Mouse (Mus musculus) gonadal fat pad, adult 2 months (tissue): Measurements from ENCODE around the gene Cel. TPM values are rescaled to one million over a fixed set of nuclear protein-coding genes. Genes with fewer than 3 reads are reported as not detected.

ENCODE experiments used
- DNase-seq: peaks from one replicate; pipeline ENCODE4 v3.0.0-alpha.2; 2012; ENCODE audit warnings: low read depth
- polyA plus RNA-seq: library from polyadenylated mRNA; depleted of rRNA; stranded (reverse); fragments of >200 nt; gene quantifications from 2 replicates; pipeline ENCODE4 v1.2.3, GENCODE M21; 2012

Cel gene
- polyA plus RNA-seq, 1 experiment: 1.6 TPM

DNA sequence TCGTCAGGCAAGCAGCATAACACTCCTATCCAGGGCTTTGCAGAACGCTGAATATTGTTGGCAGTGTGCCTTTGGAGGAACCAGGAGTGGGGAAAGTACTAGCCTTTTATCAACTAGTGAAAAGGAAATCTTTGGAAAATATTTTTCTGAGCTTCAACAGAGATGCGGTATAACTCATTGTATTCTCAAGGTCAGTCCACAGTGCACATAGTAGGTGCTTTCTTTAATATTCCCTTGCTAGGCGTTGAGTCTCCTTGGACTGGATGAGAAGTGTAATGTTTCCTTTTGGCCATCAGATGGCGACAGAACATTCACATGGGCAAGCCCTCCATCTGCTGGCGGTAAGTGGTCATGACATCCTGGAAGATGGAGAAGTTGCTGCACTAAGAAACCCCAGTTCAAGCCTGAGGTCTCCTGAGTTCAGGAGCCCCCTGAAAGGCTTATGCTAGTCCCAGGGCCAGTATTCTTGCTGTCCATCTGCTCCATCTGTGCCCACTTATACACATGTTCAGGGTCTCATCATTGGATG lies 21.9 kb upstream of the Cel start:
- peak; percentile 22 for DNase-seq

DNA sequence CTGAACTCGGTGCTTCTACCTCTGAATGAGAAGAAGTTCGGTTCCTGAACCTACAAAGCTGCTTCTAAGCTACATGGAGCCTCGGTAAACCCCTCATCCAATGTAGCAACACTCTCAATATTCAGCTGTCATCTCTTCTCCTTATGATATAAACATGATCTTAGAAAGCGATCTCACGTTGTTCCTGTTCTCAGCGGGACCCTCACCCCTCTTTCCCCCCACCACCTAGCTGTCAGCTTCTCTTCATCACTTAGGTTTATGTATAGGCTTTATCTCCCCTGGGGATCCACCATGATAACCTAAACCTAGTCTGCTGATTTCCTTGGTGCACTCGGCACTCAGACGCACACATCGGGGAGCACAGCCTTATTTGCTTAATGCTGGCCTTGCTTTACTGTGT lies 20.4 kb upstream of the Cel start, which contains the start of gene Gtf3c5:
Gene Gtf3c5, minus strand, starts transcription at position 101 of the 400 bp plus-strand sequence.
- DNase-seq: no peak

DNA sequence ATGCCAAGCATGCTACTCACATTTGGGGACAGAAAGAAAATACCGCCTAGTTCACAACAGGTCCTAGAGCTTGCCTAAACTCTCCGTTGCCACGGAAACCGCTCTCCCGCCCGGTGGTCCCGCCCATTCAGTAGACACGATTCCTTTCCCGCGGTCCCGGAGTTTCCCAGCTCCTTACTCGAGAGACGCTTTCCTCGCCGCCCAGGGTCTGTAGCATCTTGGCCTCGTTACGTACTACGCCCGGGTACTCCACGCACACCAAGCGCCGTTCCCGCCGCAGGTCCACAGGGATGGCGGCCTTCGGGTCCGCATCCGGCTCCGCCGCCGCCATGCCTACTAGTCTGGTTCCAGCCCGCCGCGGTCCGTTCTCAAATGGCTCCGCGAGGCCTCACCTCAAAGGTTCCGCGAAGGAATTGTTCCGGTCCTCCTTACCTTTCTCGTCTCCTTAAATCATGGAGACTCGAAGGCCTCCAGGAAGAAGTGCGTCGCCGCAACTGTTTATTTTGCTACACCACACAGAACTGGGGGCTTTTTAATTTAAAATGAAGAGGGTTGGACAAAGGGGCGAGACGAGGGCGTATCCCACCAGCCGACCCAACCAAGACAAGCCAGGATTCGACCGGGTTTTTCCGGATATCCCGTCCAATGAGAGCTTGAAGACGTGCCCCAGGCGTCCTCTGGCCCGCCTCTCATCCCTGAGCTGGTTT lies 19.6 kb upstream of the Cel start:
- DNase-seq: peak; percentile 40

DNA sequence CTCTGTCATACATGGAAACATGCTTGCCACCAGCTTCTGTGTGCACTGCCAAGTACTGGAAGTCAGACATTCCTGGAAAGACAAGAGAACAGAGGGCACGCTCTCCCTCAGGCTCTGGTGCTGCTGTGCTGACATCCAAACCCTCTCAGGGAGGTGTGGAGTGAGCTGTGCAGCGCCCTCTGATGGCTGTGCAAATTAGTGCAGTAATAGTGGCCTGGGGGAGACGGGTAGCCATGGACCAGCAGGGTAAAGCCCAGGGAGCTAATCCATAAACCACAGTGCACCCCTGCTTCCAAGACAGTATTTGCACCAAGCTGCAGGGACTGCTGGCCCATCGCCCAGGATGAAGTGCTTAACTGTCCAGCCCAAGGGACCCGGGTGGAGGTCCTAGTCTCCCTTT lies 14.8 kb upstream of the Cel start:
- no peak for DNase-seq

DNA sequence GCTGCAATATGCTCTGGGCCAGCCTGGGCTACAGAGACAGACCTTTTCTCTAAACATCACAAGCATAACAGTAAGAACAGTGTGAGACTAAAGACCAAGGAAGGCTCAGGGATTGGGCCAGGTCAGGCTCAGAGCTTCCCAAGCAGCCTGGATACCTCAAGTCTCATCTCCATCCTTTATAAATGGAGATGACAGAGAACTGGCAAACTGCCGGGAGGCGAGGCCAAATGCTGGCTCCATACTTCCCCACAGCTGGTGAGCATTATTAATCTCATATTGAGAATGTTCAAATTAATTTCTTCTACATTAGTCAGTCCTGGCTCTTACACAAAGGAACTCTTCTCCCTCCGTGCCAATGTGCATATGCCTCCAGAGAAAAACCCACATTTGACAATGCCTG lies 13.6 kb upstream of the Cel start:
- no peak for DNase-seq

DNA sequence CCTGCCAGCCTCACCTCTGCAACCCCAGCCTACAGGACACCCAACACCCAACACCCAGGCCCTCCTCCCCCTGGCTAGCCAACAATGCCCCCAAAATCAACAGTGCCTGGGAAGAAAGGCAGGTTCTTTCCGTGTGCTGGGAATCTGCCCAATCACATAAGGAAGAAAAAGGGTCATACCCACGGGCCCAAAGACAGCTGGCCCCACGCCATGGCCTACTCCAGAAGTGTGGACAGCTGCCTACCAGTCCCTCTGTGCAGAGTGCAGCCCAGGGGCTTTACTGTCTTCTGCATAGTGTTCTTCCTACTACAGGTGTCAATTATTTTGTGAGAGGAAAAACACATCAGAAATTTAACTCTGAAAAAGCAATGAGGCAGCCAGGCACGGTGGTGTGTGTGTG lies 12.1 kb upstream of the Cel start:
- DNase-seq: no peak

DNA sequence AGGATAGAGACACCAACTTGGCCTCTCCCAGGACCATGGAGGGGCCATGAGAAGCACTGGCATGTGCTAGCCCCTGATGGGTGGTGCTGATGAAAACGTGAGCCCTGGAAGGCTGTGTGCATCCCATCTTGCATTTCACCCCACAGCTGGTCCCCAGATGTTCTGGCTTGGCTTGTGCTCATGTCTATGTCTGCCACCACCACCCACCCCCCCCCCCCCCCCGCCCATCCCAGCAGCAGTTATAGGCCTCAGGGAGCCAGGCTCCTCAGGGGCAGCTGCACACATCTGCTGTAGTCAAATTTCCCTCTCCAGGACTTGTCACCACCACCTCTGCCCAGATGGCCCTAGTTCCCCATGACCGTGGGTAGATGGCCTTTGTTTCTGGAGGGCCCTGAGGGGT lies 6.7 kb upstream of the Cel start:
- DNase-seq: no peak

DNA sequence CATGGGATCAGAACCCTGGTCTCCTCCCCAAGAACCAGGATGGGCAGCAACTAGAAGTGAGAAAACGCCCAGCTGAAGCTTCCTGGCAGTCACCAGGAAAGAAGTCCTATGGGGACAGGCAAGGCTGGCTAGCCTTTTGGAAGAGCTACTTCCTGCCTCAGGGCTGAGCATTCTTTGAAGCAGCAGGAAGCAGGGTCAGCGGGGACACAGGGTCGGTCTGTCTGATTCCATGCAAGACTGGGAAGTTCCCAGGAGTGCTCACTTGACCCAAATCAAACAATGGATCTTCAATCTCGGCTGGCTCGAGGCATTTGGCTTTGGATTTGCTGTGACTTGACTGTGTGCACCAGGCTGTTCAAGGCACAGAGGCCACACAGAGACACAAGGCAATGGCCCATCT lies 3.3 kb upstream of the Cel start:
- DNase-seq: no peak

DNA sequence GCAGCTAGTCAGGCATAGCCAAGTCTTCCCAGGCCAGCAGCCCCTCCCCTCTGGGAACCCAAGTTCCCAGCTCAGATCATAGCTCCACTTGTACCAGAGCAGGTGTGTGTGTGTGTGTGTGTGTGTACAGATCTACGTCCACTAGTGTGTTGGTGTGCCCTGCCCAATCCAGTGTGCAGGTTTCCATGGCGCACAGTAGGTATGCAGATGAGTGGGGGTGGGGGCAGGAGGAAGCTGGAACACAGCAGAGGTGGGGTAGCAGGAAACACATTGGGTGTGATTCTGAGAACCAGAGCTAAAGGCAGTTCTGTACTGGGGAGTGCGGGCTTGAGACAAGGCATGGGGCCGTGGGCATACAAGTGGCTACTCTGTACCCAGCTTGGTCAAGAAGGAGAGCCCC lies 1.2 kb upstream of the Cel start:
- DNase-seq: no peak

DNA sequence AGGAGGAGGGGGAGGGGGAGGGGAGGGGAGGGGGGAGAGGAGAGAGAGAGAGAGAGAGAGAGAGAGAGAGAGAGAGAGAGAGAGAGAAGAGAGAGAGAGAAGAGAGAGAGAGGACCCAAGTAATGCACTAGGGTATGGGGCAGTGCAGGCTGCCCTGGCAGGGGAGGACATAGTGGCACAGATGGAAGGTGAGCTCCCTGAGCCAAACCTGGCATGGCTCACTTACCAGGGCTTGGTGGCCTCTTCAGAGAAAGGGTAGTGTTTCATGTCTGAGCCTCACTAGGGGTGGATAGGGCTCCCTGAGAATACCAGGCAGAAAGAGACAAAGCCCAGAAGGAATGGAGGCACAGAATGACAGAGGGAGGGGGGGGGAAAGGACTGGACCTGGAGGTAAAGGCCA lies 627 bp upstream of the Cel start:
- DNase-seq: no peak

DNA sequence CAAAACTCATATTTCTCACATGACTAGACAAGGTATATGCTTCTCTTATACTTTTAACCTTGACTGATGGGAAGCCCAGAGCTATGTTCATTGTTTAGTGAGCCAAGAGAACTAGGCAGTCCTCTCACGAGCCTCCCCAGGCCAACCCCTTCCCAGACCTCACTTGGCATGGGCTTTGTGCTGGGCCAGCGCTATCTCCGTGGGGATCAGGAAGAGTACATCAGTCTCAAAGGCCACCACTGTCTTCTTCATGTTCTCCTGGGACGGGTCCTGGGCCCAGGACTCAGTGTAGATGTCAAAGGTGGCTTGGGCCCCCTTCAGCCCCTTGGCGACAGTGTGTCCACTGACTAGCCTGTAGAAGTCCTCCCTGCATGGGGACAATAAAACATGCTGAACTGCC lies 5.8 kb downstream of the Cel start:
- no peak for DNase-seq

DNA sequence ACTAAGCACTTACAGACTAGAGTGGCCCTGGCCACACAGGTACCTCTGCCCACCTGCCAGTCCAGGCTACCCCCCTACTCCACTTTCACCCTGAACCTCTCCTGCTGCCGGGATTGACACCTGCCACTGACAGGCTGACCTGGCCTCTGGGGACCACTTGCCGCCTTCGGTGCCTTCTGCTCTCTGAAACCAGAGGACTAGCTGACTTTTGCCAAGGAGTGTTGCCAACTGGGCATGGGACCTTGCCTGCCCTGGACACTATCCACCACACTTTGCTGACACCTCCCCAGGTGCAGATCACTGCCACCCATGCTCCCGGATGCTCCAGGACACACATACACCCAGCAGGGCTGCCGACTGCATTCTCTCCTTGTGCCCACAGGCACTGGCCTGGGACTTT lies 10.9 kb downstream of the Cel start:
- DNase-seq: no peak

DNA sequence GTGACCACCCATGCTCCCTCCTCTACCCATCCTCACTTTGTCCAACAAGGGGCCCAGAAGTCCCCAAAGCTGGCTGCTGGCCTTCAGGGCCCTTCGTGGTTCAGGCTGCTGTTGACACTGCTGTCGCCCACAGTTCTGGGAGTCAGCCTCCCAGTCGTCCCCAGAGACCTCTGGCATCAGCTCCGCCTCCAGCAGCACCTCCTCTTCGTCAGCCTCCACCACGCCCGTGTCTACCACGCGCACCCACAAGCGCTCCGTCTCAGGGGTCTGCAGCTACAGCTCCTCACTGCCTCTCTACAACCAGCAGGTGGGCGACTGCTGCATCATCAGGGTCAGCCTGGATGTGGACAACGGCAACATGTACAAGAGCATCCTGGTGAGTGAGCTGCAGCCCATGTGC lies 14.0 kb downstream of the Cel start:
- no peak for DNase-seq

DNA sequence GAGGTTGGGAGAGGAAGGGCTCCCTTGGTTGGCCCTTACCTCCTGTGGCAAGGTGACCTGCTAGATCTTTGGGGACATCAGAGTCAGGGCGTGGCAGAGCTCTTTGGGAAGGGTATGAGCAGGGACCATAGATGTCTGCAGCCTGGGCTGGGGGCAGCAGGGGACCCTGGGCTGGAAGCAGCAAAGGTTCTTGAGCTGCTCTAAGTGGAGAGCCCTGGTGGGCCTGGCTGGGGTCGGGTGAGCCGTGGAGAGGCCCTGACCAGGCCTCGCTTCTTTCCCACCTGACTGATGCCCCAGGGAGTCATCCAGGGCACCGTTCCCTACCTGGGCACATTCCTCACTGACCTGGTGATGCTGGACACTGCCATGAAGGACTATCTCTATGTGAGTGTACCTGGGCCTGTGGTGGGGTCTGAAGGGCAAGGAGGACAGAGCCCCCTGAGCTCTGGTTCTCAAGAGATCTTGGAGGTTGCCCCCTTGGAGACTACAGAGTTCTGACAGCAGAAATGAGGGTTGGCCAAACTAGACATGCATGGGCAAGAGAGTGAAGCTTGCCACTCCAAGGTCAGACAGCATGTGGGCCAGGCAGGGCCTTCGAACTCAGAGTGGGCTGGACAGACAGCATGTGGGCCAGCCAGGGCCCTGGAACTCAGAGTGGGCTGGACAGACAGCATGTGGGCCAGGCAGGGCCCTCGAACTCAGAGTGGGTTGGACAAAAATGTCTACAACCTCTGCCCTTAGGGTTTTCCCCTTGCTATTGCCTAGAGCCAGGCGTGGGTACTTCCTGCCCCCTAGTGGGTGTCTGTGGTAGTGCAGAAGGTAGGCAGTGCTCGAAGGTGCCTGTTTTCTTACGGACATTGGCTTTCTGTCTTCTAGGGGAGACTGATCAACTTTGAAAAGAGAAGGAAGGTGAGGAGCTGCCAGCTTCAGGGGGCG lies 15.7 kb downstream of the Cel start:
- no peak for DNase-seq

DNA sequence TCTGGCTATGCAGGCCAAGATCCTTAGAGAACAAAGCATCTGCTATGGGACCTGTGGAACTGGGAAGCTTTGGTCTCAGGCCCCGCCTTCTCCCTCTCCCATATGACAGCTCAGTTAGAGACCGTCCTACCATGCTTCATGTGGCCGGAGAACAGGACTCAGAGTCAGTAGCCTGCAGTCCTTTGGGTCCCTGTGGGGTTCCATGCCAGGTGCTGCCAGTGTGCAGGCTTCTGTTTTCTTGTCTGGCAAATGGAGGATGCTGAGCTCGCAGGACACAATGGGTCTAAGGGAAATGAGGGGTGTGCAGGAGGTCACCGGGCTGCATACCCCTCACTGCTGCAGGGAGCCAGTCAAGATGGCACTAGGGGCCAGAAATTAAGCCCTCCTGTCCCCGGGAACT lies 16.6 kb downstream of the Cel start:
- DNase-seq: no peak

DNA sequence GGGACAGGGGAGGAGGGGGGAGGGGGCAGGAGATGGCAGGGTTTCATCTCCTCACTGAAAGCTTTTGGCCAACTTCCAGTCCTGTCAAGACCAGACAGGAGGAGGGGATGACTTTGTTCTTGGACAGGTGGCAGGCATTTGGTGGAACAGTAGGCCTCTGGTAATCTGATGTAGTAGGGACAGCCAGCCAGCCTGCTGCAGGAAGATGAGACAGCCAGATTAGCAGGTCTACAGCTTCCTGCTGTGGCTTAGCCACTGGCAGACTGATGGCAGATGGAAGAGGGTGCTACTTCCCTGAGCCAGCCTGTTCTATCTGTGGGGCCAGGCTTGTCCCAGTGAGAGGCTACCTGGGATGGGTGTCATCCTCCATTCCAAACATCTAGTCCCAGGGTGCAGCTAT lies 17.2 kb downstream of the Cel start:
- DNase-seq: no peak

DNA sequence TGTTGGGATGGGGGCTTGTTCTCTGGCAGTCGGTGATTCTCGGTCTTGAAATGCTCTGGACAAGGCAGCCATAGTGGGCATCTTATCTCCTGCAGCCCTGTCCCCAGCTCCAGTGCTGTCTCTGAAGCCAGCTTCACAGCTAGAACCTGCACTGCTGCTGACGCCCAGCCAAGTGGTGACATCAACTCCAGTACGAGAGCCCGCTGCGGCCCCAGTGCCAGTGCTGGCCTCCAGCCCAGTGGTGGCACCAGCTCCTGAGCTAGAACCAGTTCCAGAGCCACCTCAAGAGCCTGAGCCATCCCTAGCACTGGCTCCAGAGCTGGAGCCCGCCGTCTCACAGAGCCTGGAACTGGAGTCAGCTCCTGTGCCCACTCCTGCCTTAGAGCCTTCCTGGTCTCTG lies 19.3 kb downstream of the Cel start:
- DNase-seq: no peak

DNA sequence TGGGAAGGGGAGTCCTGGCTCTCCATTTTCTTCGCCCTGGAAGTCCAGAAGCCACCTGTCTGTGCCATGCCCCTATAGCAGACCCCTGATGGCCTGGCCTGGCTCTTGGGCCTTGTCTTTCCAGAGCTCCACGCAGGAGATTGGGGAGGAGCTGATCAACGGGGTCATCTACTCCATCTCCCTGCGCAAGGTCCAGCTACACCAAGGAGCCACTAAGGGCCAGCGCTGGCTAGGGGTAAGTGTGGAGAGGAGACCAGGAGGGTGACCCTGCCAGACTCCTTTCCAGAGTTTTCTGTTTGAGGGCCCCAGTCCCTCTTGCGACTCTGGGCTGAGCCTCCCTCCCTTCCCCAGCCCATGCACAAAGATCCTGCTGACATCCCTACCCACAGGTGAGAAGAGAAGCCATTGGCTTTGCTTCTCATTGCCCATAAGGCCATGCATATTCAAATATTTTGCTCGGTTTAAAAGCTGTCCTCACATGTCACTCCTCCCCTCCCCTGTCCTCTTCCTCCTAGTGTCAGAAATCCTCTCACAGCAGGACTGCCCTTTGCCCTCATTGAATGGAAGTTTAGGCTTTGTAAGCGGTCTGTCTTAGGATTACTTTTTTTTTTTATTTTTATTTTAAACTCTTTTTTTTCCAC lies 22.5 kb downstream of the Cel start:
- no peak for DNase-seq

DNA sequence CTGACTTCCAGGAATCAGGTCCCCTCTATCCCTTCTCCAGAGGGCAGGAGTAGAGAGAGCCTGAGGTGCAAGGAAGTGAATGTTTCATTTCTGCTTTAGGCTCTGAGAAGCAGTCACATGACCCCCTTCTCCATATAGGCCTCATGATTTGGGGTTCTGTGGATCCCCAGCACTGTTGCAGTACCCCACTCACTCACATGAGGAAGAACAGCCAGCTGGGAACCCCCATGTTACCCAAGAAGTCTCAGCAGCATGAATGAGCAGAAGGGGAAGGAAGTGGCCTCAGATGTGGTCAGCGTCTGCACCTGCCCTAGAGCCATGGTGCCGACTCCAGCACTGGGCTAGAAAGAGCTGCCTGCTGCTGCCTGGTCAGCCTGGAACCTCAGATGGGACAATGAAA lies 23.3 kb downstream of the Cel start:
- DNase-seq: no peak

DNA sequence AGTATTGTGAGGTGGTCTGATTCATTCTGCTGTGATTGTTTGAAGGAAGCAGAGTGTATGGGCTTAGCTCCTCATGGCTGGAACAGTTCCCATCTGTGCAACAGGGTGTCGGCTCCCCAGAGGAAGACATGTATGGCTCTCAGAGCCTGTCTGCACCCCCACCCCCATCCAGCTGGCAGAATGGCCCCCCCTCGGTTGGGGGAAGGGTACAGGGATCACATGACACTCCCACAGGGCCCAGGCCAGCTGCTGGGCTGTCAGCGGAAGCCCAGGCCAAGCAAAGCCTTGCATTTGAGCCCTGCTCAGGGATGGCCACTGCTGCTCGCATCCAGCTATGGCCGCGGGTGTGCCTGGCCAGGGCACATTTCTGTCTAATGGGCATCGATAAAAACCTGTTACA lies 24.0 kb downstream of the Cel start:
- no peak for DNase-seq

DNA sequence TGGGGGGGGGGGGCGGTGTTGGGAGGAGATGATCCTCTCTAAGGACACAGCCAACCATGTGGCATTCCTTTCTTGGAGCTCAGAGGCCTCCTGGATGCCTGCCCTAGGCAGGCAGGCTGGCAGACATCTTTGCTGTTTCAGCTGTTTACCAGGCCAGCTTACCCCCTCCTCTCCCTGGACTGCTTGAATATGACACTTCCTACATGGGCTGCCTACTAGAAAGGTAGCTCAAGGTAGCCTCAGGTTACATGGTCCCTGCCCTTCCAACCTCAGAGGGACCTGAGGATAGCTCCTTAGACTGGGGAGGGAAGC lies 24.4 kb downstream of the Cel start:
- no peak for DNase-seq

DNA sequence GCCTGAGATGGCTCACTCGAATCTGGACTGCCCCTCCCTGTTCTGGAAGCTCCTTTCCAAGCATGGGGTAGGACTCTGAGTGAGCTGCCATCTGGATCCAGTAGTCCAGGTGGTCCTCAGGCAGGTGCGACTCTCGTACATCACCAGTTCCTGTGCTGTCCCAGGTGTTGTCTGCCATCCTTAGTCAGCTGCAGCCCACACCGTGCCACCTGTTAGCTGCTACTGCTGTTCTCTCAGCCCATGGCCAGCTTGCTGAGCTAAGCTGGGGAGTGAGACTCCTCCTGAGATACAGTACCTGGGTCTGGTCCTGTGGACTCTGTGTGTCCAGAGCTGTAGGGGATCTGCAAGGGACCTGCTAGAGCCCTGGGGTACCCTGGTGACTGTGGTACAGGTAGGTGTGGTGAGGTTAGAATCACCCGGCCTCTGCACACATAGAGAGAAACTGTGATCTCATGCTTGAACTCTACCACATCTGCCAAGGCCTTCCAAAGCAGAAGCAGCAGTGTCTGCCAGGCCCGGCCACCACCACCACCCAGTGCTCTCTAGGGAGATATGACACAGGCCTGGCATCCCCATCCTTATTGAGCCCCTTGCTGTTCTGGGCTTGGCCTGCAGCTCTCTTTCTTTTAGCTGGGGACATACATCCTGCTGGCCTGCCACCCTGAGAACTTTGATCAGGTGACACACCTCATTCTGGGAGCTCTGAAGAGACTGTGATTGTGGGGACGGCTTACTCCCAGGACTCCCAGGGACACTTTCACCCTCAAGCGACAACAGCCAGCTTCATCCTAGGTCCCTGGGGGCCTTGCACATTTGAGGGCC lies 25.0 kb downstream of the Cel start:
- DNase-seq: no peak
